Mouse (Mus musculus) right cerebral cortex, adult 18-20 months (tissue): Measurements from ENCODE around the gene Nr5a1.

Experiments used
- DNase-seq: peaks from one replicate; pipeline ENCODE4 v3.0.0; 2022; ENCODE audit warnings: mixed read lengths

Gene Nr5a1

GRCm38 (mm10) chr2:38714324-38714723 is at the start of gene Nr5a1:
Nr5a1 (minus strand) TSS chr2:38714542.
- no peak for DNase-seq

- DNase-seq = no peak
Observed at GRCm38 (mm10) chr2:38739847-38740246, 25.5 kb upstream of the Nr5a1 start.

DNA sequence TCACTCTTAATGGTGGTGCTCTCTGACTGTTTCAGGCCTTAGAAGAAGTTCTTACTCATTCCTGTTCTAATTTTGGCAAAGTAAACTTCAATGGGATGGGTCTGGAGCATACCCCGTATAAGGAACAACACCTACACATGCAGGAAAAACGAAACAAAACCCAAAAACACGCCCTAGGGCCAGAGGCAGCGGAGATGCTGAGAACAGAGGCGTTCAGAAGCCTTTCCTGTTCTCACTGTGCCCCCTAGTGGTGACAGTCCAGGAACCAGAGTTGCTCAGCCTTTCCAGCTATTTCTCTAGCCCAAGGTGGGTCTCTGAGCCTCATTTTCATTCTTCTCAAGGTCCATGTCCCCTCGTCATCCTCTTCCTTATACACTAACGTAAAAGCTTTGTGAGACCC is 25.1 kb upstream of the Nr5a1 start:
- DNase-seq = peak; percentile 79

GRCm38 (mm10) chr2:38738601-38739301 is 24.4 kb upstream of the Nr5a1 start:
- no peak for DNase-seq

GRCm38 (mm10) chr2:38735740-38736139 is 21.4 kb upstream of the Nr5a1 start:
- DNase-seq = no peak

GRCm38 (mm10) chr2:38734721-38735120 is 20.4 kb upstream of the Nr5a1 start:
- DNase-seq = no peak

- DNase-seq = no peak
Observed at GRCm38 (mm10) chr2:38730331-38730827, 16.0 kb upstream of the Nr5a1 start.

DNA sequence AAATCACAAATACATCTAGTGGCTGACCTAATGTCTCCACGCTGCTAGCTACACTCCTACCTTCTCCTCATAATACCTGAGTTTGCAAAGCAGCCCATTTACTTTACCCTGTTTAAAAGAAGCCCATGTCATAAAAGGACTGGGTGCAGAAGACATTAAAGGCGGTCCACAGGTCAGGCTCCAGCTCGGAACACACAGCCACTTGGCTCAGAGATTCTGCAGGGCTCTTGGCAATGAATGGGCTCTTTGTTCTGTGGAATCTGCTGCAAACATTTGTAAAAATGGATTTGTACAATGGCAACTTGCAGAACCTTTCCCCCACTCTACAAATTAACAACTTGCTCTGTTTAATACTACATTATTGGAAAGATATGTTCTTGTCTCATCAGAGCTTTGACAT is 11.1 kb upstream of the Nr5a1 start:
- no peak for DNase-seq

- no peak for DNase-seq
Observed at GRCm38 (mm10) chr2:38723378-38723777, 9.0 kb upstream of the Nr5a1 start.

GRCm38 (mm10) chr2:38722076-38722475 is 7.7 kb upstream of the Nr5a1 start:
- no peak for DNase-seq

GRCm38 (mm10) chr2:38720661-38721060 is 6.3 kb upstream of the Nr5a1 start:
- no peak for DNase-seq

- no peak for DNase-seq
Observed at GRCm38 (mm10) chr2:38719354-38719753, 5.0 kb upstream of the Nr5a1 start.

DNA sequence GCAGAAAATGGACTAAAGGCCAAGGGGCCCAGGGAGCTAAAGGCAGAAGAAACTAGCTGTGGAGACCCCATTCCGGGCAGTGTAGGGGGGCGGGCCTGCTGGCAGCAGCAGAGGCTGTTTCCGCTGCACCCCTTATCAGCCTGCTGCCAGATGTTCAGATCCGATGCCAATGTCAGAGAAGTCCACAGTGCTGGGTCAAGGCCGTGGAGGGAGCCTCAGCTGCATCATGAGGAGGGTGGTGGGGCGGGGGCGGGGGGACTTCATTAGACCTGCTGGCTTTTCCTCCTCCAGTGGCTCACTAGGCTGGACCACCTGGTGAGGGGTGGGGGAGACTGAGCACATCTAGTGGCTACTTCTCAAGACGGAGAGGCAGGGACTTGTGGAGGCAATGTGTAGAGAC is 4.3 kb upstream of the Nr5a1 start:
- DNase-seq = no peak

DNA sequence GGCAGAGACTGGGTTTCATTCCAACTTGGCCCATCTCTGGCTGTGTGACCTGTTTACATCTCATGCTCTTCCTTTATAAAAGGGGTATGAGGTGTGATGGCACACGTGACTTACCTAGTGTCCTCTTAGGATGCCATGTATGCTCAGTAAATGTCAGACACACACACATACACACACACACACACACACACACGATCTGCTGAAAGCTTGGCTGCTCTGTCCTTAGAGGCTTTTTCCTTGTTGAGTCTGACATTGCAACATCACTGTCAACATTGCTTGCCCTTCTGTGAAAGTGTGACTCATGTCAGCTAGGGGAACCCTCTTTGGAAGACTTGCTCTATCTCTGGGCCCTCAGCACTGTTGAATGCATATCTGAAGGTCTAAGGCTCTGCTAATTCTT is 3.1 kb upstream of the Nr5a1 start:
- DNase-seq = no peak

- no peak for DNase-seq
Observed at GRCm38 (mm10) chr2:38713596-38713995, 746 bp downstream of the Nr5a1 start.

GRCm38 (mm10) chr2:38712769-38713125 is 1.6 kb downstream of the Nr5a1 start:
- no peak for DNase-seq

DNA sequence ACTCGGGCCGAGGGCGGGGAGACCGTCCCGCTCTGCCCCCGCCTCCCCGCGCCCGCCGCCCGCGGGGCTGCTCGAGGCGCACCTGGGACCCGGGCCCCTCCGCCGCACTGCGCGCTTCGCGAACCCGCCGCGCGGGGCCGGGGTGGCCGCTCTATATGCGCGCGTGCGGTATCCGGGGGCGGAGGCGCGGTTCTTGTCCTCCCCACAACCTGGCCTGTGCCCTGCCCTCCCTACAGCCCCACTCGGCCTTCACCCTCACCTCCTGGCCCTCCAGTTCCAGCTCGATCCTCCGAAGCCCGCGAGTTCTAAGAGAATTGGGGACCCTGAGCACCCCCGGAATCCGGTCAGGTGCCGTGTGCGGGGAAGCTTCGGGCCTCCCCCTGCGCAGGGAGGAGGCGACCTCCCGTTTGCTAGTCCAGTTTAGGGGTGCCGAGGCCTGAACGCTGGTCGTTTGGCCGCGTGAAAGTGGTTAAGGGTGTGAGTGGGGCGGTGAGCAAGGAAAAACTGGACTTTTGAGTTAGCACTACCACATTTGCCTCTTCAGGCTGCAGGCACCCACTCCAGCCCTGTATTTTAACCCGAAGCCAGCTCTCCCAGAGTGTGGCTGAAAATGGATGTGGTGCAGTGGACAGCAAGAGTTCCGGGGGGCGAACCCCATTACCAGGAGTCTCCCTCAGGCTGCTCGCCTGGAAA is 2.1 kb downstream of the Nr5a1 start:
- DNase-seq = no peak

- DNase-seq = no peak
Observed at GRCm38 (mm10) chr2:38711421-38711861, 2.9 kb downstream of the Nr5a1 start.

GRCm38 (mm10) chr2:38710304-38711241 is 3.8 kb downstream of the Nr5a1 start:
- no peak for DNase-seq

GRCm38 (mm10) chr2:38708907-38709688 is 5.2 kb downstream of the Nr5a1 start:
- no peak for DNase-seq

DNA sequence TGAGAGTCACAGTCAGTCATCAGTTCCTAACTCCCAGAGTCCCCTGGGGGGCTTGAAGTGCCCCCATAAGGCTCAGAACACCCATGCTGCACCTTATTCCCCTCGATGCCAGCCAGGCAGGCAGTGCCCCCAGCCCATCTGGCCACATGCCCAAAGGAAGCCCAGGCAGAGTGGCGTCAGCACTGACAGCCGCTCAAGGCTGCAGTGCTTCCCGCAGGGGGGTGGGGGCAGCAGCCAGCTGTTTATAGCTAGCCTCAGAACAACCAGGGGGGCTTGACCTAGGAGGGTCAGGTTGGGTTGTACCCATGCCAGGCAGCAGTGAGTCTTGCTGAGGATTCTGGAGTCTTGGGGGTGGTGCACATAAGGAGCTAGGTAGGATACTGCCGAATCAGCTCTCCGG is 7.7 kb downstream of the Nr5a1 start:
- no peak for DNase-seq

DNA sequence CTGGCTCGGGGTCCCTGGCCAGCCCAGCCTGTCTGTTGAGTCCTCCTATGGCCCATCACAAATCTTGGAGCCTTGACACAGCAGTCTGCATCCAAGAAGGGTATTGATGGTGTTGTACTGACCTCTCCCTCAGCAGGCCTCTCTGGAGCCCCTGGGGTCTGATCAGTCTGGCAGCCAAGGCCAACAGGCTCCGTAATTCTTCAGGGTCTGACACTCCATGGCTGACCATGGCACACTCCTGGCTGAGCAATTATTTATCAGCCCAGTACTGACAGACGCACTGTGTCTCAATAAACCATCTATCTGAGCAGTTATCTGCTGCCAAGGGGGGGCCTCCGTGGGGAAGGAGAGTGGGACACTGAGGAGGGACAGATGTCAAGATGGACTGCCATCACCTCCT is 9.3 kb downstream of the Nr5a1 start:
- DNase-seq = no peak

DNA sequence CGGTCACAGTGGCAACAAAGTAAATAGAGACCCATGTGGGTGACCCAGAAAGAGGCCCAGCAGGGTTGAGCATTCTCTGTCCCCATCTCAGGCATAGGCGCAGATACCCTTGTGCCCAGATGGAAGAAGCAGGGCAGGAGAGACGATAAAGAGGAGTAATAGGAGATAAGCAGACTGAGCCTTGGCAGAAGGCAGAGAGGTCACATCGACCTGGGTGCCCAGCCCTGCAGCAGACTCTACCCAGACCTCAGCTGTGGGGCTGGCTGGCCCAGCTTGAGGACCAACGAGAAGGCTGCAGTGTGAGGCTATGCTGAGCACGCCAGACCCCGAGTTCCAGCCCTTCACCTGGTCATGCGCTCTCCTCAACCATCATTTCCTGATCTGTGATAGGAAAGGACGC is 10.0 kb downstream of the Nr5a1 start:
- no peak for DNase-seq
